Mouse (Mus musculus) erythroid progenitor cell, adult 5-6 weeks (primary cell): ENCODE data around the gene Cd300lg. TPM values are rescaled to one million over a fixed set of nuclear protein-coding genes. Genes with fewer than 3 reads are reported as not detected.
A peak's percentile ranks its signal among the peaks of the same experiment; 100 is the strongest.

Source experiments
- ATAC-seq: replicated peaks from 2 replicates; pipeline ENCODE4 v1.8.0; 2016; ENCODE audit warnings: moderate number of reproducible peaks, mild to moderate bottlenecking, moderate TSS enrichment, inconsistent platforms; ENCODE audit not compliant: poor library complexity, low FRiP score, severe bottlenecking
- total RNA-seq, 2 experiments: library from RNA; stranded (forward) in 1 of 2; stranded (reverse) in 1 of 2; fragments of 150-400 nt in 1 of 2; fragments of 186-747, 209-891 nt in 1 of 2; gene quantifications; 2 replicates each; pipeline versions ENCODE4 v1.2.3 to v1.2.4; 2015 to 2017; ENCODE audit warnings: low replicate concordance in 2 of 2

Gene Cd300lg
- total RNA-seq, 2 experiments from 2014 or later, result 0.23 to 0.42 TPM

DNA sequence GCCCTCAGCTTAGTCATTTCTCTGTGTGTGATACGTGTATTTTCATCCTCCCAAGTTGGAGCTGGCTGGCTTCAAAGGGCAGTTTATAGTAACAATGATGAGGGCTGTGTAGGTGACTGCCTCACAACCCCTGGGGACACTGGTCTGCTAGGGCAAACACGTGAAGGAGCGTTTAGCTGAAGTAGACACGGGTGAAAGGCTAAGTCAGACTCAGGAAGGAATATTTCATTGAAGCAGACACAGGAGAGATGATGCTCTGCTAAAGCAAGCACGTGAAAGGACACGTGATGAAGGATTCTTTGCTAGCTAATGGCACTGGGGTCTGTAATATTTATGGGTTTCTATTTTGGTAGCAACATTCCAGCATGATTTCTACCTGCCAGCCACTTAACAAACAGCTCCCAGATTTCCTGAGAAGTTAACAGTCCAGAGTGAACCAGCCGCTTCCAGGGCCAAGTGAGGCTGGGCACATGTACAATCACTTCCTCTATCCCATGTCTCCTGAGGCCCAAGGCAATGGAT, 3.4 kb downstream of the Cd300lg start:
- ATAC-seq, result no peak

DNA sequence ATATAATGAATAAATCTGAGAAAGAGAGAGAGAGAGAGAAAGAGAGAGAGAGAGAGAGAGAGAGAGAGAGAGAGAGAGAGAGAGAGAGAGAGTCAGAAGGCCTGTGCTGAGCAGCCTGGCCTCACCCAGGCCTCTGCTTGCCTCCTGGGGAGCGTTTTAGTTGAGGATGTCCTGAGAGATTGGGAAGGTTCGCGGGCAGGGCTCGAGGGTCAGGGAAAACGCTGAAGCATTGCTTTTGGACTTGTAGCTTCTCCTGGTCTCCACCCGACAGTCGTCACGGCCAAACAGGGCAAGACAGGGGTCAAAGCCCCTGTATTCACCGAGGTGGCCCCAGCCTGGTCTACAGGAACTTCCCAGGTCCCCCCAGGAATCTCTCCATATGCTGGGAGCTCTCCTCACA, 5.3 kb downstream of the Cd300lg start:
- no peak for ATAC-seq

- ATAC-seq, result no peak
These were observed 8.7 kb downstream of the Cd300lg start for GRCm38 (mm10) chr11:102049875-102050482.

DNA sequence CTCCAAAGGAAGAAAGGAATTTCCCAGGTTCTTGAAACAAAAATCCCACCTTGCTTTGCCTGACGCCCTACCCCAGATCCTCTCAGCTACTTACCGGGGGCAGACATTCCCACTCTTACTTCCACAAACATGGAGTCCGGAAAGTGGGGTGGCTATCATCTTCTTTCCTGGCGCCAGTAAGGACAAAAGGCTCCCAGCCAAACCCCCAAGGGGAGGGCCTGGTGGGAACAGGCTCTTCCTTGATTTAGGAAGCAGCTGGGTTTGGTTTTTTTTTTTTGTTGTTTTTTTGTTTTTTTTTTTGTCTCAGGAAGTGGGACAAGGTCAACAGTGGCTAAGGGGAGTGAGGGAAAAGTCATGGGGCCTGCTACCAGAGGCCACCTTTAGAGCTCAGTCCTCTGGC, 10.2 kb downstream of the Cd300lg start:
- ATAC-seq, result no peak

DNA sequence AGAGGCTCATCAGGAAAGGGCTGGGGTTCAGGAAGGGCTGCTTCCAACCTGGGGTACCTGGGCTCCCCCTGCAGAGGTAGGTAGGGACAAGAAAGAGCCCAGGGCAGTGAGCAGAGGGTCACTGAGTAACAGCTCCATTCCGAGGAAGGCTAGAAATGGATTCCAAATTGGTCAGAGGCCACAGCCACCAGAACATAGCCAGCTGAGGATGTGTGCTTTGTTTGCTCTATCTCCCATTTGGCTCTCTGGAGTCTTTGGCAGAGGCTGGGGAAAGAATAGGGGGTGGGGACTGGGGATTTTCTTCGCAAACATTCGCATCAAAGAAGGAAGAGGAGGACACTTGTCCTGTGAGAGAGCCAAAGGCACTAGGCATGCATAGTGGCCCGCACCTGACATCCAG, 10.6 kb downstream of the Cd300lg start:
- no peak for ATAC-seq

GRCm38 (mm10) chr11:102052697-102053096, 11.4 kb downstream of the Cd300lg start:
- no peak for ATAC-seq

GRCm38 (mm10) chr11:102053183-102053582, 11.9 kb downstream of the Cd300lg start:
- no peak for ATAC-seq

- peak; percentile 53; the same call in 1 of the 2 replicates for ATAC-seq
These were observed 12.5 kb downstream of the Cd300lg start for GRCm38 (mm10) chr11:102053847-102054246.

- peak; percentile 73 for ATAC-seq
These were observed 20.1 kb downstream of the Cd300lg start for GRCm38 (mm10) chr11:102061236-102061940.

DNA sequence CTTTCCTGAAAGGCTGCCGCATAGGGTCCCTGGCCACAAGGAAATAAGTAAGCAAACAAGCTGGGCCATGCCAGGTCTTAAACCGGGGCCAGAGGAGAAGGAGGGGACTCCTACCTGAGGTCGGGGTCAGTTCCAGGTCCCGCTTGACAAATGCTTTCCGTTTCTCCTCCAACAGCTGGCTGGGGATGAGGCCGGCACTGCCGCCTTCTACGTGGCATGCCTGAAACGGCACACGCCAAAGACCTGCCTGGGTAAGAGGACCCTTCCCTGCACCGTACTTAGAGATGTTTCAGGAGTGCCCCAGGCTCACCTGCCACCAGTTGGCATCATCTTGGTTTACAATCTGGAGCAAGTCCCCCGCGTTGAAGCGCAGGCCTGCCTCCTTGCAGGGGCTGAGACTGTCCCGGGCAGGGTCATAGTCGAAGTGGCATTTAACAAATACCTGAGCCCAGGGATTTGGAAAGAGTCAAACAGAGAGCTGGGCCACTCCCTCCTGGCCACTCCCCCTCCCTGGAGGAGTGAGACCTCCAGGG, 20.7 kb downstream of the Cd300lg start:
- no peak for ATAC-seq

GRCm38 (mm10) chr11:102063076-102063475, 21.8 kb downstream of the Cd300lg start:
- ATAC-seq, result no peak

DNA sequence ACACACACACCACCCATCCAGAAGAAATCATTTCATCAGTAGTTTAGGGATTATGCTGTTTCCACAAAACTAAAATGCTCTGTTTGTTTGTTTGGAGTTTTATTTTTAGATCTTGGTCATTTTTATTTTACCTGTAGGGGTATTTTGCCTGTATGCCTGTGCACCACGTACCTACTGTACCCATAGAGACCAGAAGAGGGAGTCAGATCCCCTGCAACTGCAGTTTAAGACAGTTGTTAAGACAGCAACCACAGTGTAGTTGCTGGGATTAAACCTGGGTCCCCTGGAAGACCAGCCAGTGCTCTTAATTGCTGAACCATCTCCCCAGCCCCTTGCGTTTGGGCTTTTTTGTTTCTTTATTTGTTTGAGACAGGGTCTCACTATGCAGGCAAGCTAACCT, 27.7 kb downstream of the Cd300lg start:
- ATAC-seq, result 0 out of 2 replicates have a peak, but pooled peaks have one; percentile 56

- no peak for ATAC-seq
These were observed 28.3 kb downstream of the Cd300lg start for GRCm38 (mm10) chr11:102069633-102070032.

- no peak for ATAC-seq
These were observed 29.1 kb downstream of the Cd300lg start for GRCm38 (mm10) chr11:102070426-102070825.

- no peak for ATAC-seq
These were observed 31.4 kb downstream of the Cd300lg start for GRCm38 (mm10) chr11:102072729-102073128.

GRCm38 (mm10) chr11:102073722-102074121, 32.4 kb downstream of the Cd300lg start:
- no peak for ATAC-seq

DNA sequence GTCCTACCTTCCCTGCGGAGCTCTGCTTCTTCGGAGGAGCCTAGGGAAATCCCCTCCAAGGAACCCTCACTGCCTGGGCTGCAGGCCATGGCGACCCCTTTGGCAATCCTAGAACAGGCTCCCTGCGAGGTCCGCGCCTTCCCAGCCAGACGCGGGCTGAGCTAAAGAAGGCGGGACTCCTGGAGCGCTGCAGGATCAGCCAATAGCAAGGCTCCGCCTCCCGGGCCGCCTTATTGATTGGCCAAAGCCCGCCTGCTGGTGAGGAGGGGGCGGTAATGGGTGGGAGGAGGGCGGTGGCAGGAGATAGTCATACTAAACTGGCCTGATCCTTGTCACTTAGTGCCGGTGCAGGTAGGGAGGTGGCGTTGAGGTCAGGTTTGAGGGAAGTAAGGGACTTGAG, 41.0 kb downstream of the Cd300lg start:
- ATAC-seq, result 0 out of 2 replicates have a peak, but pooled peaks have one; percentile 18

DNA sequence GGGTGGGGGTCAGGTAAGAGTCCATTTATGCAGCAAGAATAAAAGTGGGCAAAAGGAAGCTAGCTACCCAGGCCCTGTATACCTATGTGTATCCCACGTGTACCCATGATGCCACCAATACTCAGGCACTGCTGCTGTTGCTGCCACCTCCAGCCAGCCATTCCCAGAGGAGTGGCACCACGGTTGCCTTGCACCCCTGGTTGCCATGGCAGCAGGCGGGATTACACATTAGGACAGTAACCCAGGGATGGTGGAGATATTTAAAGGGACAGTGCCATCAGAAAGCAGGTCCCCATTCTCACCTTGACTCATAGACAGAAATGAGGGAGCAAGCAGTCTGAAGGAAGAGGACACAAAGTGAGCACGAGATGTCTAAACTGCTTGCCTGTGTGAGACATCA, 41.9 kb downstream of the Cd300lg start:
- ATAC-seq, result no peak

DNA sequence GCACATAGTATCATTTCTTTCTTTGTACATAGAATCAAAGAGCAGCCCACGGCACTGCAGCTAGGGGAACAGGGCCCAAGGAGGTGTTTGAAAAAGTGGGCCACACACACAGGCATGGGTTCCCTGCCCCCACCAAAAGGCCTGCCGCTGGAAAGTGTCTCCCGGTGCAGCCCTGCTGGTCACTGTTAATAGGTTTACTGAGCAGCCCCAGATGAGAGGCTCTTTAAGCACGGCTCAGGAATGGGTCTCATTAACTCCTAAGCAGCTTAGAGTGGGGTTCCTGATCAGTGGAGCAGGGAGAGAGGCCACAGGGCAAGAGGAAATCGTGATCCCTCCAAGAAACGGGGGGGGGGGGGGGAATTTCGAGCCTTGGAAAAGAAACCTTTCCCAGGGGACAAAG, 42.9 kb downstream of the Cd300lg start:
- no peak for ATAC-seq

GRCm38 (mm10) chr11:102086331-102086730, 45.0 kb downstream of the Cd300lg start:
- ATAC-seq, result no peak
